Mouse (Mus musculus): Measurements from ENCODE around the gene St6galnac3.

St6galnac3 gene

GRCm38 (mm10) chr3:153160683-153161082 is 564.3 kb downstream of the St6galnac3 start:
- DNase-seq (ENCODE audit: low read depth, low spot score): no peak

- DNase-seq (ENCODE audit: low read depth, low spot score): no peak
Measured at GRCm38 (mm10) chr3:153148887-153149286, 576.1 kb downstream of the St6galnac3 start.

Measured in mesoderm, embryonic 11.5 days (tissue).